18 mouse cellular contexts compared by ENCODE assay signal in genomic region chr8:90323824-90324223, GRCm38 (mm10). TPM values are rescaled to one million over a fixed set of nuclear protein-coding genes. Genes with fewer than 3 reads are reported as not detected.
DNase-seq lines count a peak whose midpoint lies in the region; ATAC-seq lines count a peak whose summit lies in the region.
"Had no signal": no experiment of that assay in that cellular context is flagged by ENCODE, and none has a peak within 500 bp of the region (broad histone marks: within the 10 kb centered on the region; RNA-seq: fewer than 3 reads in every experiment).

No protein-coding gene starts in this region.

- no peak overlapping the region for H3K9ac ChIP-seq in heart, embryonic 11.5 days (ENCODE audit: low read depth, low read length)
- no peak overlapping the region for H3K9ac ChIP-seq in hindbrain, embryonic 14.5 days
- H3K9ac ChIP-seq in midbrain, embryonic 12.5 days (replicated peaks), result no peak overlapping the region
- H3K9ac ChIP-seq: heart, embryonic 12.5 days; neural tube, embryonic 12.5 days had no signal

- H3K4me3 ChIP-seq in heart, embryonic 11.5 days (ENCODE audit: low read depth, low read length), result no peak overlapping the region
- no peak overlapping the region for H3K4me3 ChIP-seq in hindbrain, embryonic 14.5 days (replicated peaks; ENCODE audit: low read length)
- H3K4me3 ChIP-seq in midbrain, embryonic 12.5 days, result no peak overlapping the region
- H3K4me3 ChIP-seq: heart, embryonic 12.5 days; neural tube, embryonic 12.5 days had no signal

- ATAC-seq in heart, embryonic 11.5 days (replicated peaks; ENCODE audit: insufficient number of reproducible peaks, low FRiP score, low TSS enrichment), result no peak
- ATAC-seq in hindbrain, embryonic 14.5 days (ENCODE audit: low FRiP score), result no peak
- no peak for ATAC-seq in midbrain, embryonic 12.5 days (ENCODE audit: low FRiP score, low read depth)
- ATAC-seq: inflammation-experienced regulatory T-cells, adult 6 months; lung, postnatal 0 days had no signal

- H3K27ac ChIP-seq in heart, embryonic 11.5 days (ENCODE audit: low read depth, low read length), result no peak overlapping the region
- H3K27ac ChIP-seq in hindbrain, embryonic 14.5 days, result peak overlapping the region; percentile 51
- peak overlapping the region; percentile 67 for H3K27ac ChIP-seq in midbrain, embryonic 12.5 days (replicated peaks)
- H3K27ac ChIP-seq: neural tube, embryonic 12.5 days had no signal

- 24% methylated on average over 4 of the region's 4 CpGs for WGBS in heart, embryonic 11.5 days (ENCODE audit: insufficient replicate concordance)
- 22% methylated on average over 4 of the region's 4 CpGs for WGBS in hindbrain, embryonic 14.5 days
- WGBS in midbrain, embryonic 12.5 days, result 6% methylated on average over 4 of the region's 4 CpGs

- peak; percentile 42 for DNase-seq in heart, adult 11 months
- no peak for DNase-seq in hindbrain, embryonic 14.5 days (ENCODE audit: low spot score)
- peak; percentile 65 for DNase-seq in retina, postnatal 1 day
- DNase-seq in frontal cortex, postnatal 25 days (ENCODE audit: low spot score in 2 of 2), result no peak
- no peak for DNase-seq in testis, postnatal 10 days (ENCODE audit: low spot score)
- DNase-seq: cerebellum, adult 9-10 months; heart, postnatal 14 days; kidney, adult 2 months; kidney, postnatal 14 days; liver; spleen, adult 18-20 months had no signal

- H3K4me2 ChIP-seq in heart, embryonic 11.5 days, result no peak overlapping the region
- H3K4me2 ChIP-seq in hindbrain, embryonic 14.5 days (replicated peaks), result no peak overlapping the region
- H3K4me2 ChIP-seq in midbrain, embryonic 12.5 days (replicated peaks), result peak overlapping the region; percentile 15; the same call in 1 of the 2 replicates
- H3K4me2 ChIP-seq: heart, embryonic 12.5 days; neural tube, embryonic 12.5 days had no signal

- no peaks in the 10 kb centered on the region for H3K9me3 ChIP-seq in heart, embryonic 11.5 days (replicated peaks; ENCODE audit: control insufficient read depth, low read length)
- no peaks in the 10 kb centered on the region for H3K9me3 ChIP-seq in hindbrain, embryonic 14.5 days (ENCODE audit: control insufficient read depth, low read length)
- no peaks in the 10 kb centered on the region for H3K9me3 ChIP-seq in midbrain, embryonic 12.5 days
- H3K9me3 ChIP-seq: heart, embryonic 12.5 days; neural tube, embryonic 12.5 days had no signal

- H3K4me1 ChIP-seq in heart, embryonic 11.5 days (ENCODE audit: control insufficient read depth, insufficient read depth, low read length), result 0 out of 2 replicates have a peak, but pooled peaks cover 3% of the 10 kb centered on the region
- peaks cover 27% of the 10 kb centered on the region for H3K4me1 ChIP-seq in hindbrain, embryonic 14.5 days (replicated peaks; ENCODE audit: control insufficient read depth, insufficient read depth, low read length)
- peaks cover 38% of the 10 kb centered on the region for H3K4me1 ChIP-seq in midbrain, embryonic 12.5 days

- H3K36me3 ChIP-seq in heart, embryonic 11.5 days (ENCODE audit: control insufficient read depth, insufficient read depth, low read length), result no peaks in the 10 kb centered on the region
- H3K36me3 ChIP-seq in hindbrain, embryonic 14.5 days (replicated peaks; ENCODE audit: control insufficient read depth, insufficient read depth), result no peaks in the 10 kb centered on the region
- peaks cover 9% of the 10 kb centered on the region; the same call in 1 of the 2 replicates for H3K36me3 ChIP-seq in midbrain, embryonic 12.5 days
- H3K36me3 ChIP-seq: heart, embryonic 12.5 days had no signal

- no peaks in the 10 kb centered on the region for H3K27me3 ChIP-seq in heart, embryonic 11.5 days (ENCODE audit: control insufficient read depth, insufficient read depth, low read length)
- no peaks in the 10 kb centered on the region for H3K27me3 ChIP-seq in hindbrain, embryonic 14.5 days (ENCODE audit: control insufficient read depth, insufficient read depth, low read length)
- no peaks in the 10 kb centered on the region for H3K27me3 ChIP-seq in midbrain, embryonic 12.5 days
- H3K27me3 ChIP-seq: heart, embryonic 12.5 days; neural tube, embryonic 12.5 days had no signal

RNA-seq across cellular contexts. Expression of gene Tox3, which starts 24.3 kb away (rescaled TPM):
- 9.9 and 10.1 TPM in 2 replicates for polyA plus RNA-seq in heart, embryonic 11.5 days (2014; fragmentation: Nextera tagmentation; extraction: Ambion mirVana)
- polyA plus RNA-seq in hindbrain, embryonic 14.5 days (2014; fragmentation: Nextera tagmentation; extraction: Ambion mirVana), result 28.0 and 28.4 TPM in 2 replicates
- 61.5 and 69.7 TPM in 2 replicates for polyA plus RNA-seq in midbrain, embryonic 12.5 days (2016; fragmentation: Nextera tagmentation; extraction: Ambion mirVana)
- polyA plus RNA-seq: C2C12; inflammation-experienced regulatory T-cells, adult 6 months had no signal

Comparison
In these comparisons a context has a peak if more than half of its experiments do, and no peak if none do; other contexts are left out.
1. DNase-seq: peak in heart, adult 11 months (single experiment) and retina, postnatal 1 day (single experiment); none in hindbrain, embryonic 14.5 days (single experiment), frontal cortex, postnatal 25 days (0 of 2) and testis, postnatal 10 days (single experiment).